Mouse (Mus musculus) granulocyte monocyte progenitor cell, adult 5-6 weeks (primary cell): ENCODE results near the gene Chchd6. TPM values are rescaled to one million over a fixed set of nuclear protein-coding genes. Genes with fewer than 3 reads are reported as not detected.

ENCODE experiments used
- ATAC-seq: replicated peaks from 2 replicates; pipeline ENCODE4 v1.8.0; 2016; ENCODE audit warnings: mild to moderate bottlenecking, moderate TSS enrichment, inconsistent platforms; ENCODE audit not compliant: poor library complexity, severe bottlenecking
- total RNA-seq, 2 experiments: library from RNA; stranded (forward) in 1 of 2; stranded (reverse) in 1 of 2; fragments of 200-712, 200-1000 nt in 1 of 2; fragments of >200 nt in 1 of 2; fragmentation: Nextera tagmentation in 1 of 2; gene quantifications; 2 replicates each; pipeline ENCODE4 v1.2.3; 2014 to 2017

The Chchd6 gene
- total RNA-seq, 2 experiments from 2014 or later: 13.5 to 15.3 TPM

GRCm38 (mm10) chr6:89344613-89345485 is 250.6 kb downstream of the Chchd6 start:
- 0 out of 2 replicates have a peak, but pooled peaks have one; percentile 12 for ATAC-seq

GRCm38 (mm10) chr6:89341981-89342380 is 253.5 kb downstream of the Chchd6 start:
- ATAC-seq: no peak

GRCm38 (mm10) chr6:89339447-89339846 is 256.0 kb downstream of the Chchd6 start:
- no peak for ATAC-seq

GRCm38 (mm10) chr6:89338733-89339132 is 256.7 kb downstream of the Chchd6 start:
- ATAC-seq: no peak

GRCm38 (mm10) chr6:89337574-89337973 is 257.9 kb downstream of the Chchd6 start:
- ATAC-seq: no peak

- ATAC-seq: no peak
These were observed 261.3 kb downstream of the Chchd6 start for GRCm38 (mm10) chr6:89333964-89334702.

Other genes with a start within 250 kb of the Chchd6 start
- 1.2 and 6.9 TPM in 2 replicates for gene Plxna1, start 233.0 kb downstream of the Chchd6 start, total RNA-seq (2014; fragmentation: Nextera tagmentation)
- 1.0 and 1.3 TPM in 2 replicates for gene Plxna1, start 233.0 kb downstream of the Chchd6 start, total RNA-seq (2017)
- gene Txnrd3, start 48.3 kb upstream of the Chchd6 start, total RNA-seq (2014; fragmentation: Nextera tagmentation): 5.2 and 6.0 TPM in 2 replicates
- 7.6 and 9.1 TPM in 2 replicates for gene Txnrd3, start 48.3 kb upstream of the Chchd6 start, total RNA-seq (2017)
- gene Vmn1r40, start 111.9 kb upstream of the Chchd6 start, total RNA-seq (2014; fragmentation: Nextera tagmentation): not detected in 2 replicates
- not detected in 2 replicates for gene Vmn1r40, start 111.9 kb upstream of the Chchd6 start, total RNA-seq (2017)
- gene Vmn1r41, start 145.1 kb upstream of the Chchd6 start, total RNA-seq (2014; fragmentation: Nextera tagmentation): not detected in 2 replicates
- not detected in 2 replicates for gene Vmn1r41, start 145.1 kb upstream of the Chchd6 start, total RNA-seq (2017)